Mouse (Mus musculus): ENCODE results near the gene Ltbp1. TPM values are rescaled to one million over a fixed set of nuclear protein-coding genes. Genes with fewer than 3 reads are reported as not detected.

The Ltbp1 gene
- total and polyA plus RNA-seq, 3 experiments, result 17.2 to 40.4 (median 39.9) TPM

DNA sequence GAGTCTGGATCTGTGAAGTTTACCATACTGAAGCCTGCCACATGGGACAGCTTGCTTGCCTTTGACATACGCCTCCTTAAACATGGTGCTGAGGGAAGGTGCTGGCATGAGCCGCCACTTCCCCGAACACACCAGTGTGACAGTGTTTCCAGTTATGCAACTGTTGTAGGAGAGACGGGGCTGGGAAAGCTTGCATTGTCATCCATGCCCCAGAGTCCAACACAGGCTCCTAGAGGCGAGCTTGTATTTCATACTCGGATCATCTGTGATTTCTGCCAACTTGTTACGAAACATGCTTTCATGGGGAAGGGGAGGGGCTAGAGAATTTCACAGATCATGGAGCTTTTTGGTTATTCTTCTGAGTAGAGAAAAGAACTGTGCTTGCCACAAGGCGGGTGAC is 343.7 kb downstream of the Ltbp1 start:
- intact Hi-C loops (cut with DNase I), result no loop called here
- WGBS, result 78% methylated on average over 8 of the region's 8 CpGs

DNA sequence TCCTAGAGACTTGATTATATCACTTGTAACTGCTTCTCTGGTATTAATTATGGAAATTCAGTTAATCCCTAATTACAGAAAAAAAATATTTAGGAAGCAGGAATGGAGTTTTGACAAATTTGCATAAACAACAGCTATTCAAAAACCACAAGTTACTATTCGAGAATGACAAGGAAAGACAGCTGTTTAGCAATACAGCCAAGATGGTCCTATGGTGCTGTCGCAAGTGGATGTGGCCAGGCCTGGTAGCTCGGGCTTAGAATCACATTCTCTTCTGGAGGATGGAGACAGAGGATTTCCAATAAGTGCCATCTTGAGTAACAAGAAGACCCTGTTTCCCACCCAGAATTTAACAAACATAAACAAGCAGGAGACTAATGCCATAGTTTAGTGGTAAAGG is 344.2 kb downstream of the Ltbp1 start:
- intact Hi-C loops (cut with DNase I), result no loop called here
- no peak for DNase-seq
- WGBS, result 94% methylated on average over 3 of the region's 3 CpGs

More for the DNA sequence above, 343.7 kb downstream of the Ltbp1 start:
- Histone ChIP-seq H3K36me3 (ENCODE audit: control insufficient read depth, insufficient read depth, low read length) (no peaks in the 10 kb centered on the region), H3K4me1 (ENCODE audit: control insufficient read depth, insufficient read depth, low read length) (peaks cover 2% of the 10 kb centered on the region), H3K4me3 (no peak overlapping the region), H3K27me3 (ENCODE audit: control insufficient read depth, insufficient read depth, low read length) (no peaks in the 10 kb centered on the region), H3K9ac (ENCODE audit: low read depth, low read length) (no peak overlapping the region), H3K79me2 (replicated peaks; ENCODE audit: control insufficient read depth, insufficient read depth, low read length) (no peaks in the 10 kb centered on the region), H3K27ac (no peak overlapping the region; the same call in 1 of the 2 replicates)
- no peak for TF ChIP-seq POLR2A (IDR thresholded peaks at IDR 0.05; ENCODE audit: insufficient read depth, low read depth, low read length)
- TF ChIP-seq EP300 (IDR thresholded peaks at IDR 0.05; ENCODE audit: insufficient read depth, low read depth, low read length), result 0 out of 2 replicates have a peak, but pooled peaks have one; percentile 11
- no peak for TF ChIP-seq CTCF (IDR thresholded peaks at IDR 0.05)
- DNase-seq, result peak; percentile 28 to 40

DNA sequence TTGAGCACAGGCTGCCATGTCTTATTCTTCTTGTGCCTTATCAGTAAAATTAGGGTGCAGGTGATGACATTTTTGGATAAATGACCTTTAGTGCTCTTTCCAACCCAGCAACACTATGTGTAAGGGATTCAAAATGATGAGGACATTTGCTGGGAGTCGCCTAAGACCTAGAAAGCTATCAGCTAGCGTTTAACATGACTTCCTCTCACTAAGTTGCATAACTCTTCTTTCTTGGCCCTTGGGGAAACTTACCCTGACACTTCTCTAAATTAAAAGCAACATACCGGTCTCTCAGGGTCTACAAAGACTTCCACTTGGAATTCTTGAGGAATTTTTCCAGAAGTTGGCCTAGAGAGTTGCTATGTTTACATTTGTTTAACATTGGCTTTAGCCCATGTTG is 348.0 kb downstream of the Ltbp1 start:
- no peaks in the 10 kb centered on the region for H3K36me3 ChIP-seq (ENCODE audit: control insufficient read depth, insufficient read depth, low read length)
- WGBS, result 67% methylated on average over 3 of the region's 3 CpGs
- H3K79me2 ChIP-seq (replicated peaks; ENCODE audit: control insufficient read depth, insufficient read depth, low read length), result no peaks in the 10 kb centered on the region
- no peak for TF ChIP-seq CTCF (IDR thresholded peaks at IDR 0.05)
- TF ChIP-seq POLR2A (IDR thresholded peaks at IDR 0.05; ENCODE audit: insufficient read depth, low read depth, low read length), result no peak
- no peak for TF ChIP-seq EP300 (IDR thresholded peaks at IDR 0.05; ENCODE audit: insufficient read depth, low read depth, low read length)
- intact Hi-C loops (cut with DNase I), result no loop called here
- peaks cover 2% of the 10 kb centered on the region for H3K4me1 ChIP-seq (ENCODE audit: control insufficient read depth, insufficient read depth, low read length)
- no peak overlapping the region for H3K9ac ChIP-seq (ENCODE audit: low read depth, low read length)
- no peak overlapping the region for H3K4me3 ChIP-seq
- no peak for DNase-seq
- H3K27ac ChIP-seq, result no peak overlapping the region
- no peaks in the 10 kb centered on the region for H3K27me3 ChIP-seq (ENCODE audit: control insufficient read depth, insufficient read depth, low read length)

More for the DNA sequence above, 344.2 kb downstream of the Ltbp1 start:
- no peaks in the 10 kb centered on the region for H3K36me3 ChIP-seq (ENCODE audit: control insufficient read depth, insufficient read depth, low read length)
- TF ChIP-seq CTCF (IDR thresholded peaks at IDR 0.05), result no peak
- H3K4me1 ChIP-seq (ENCODE audit: control insufficient read depth, insufficient read depth, low read length), result peaks cover 2% of the 10 kb centered on the region
- no peak overlapping the region for H3K4me3 ChIP-seq
- H3K27ac ChIP-seq, result no peak overlapping the region
- no peaks in the 10 kb centered on the region for H3K79me2 ChIP-seq (replicated peaks; ENCODE audit: control insufficient read depth, insufficient read depth, low read length)
- H3K9ac ChIP-seq (ENCODE audit: low read depth, low read length), result no peak overlapping the region
- H3K27me3 ChIP-seq (ENCODE audit: control insufficient read depth, insufficient read depth, low read length), result no peaks in the 10 kb centered on the region

DNA sequence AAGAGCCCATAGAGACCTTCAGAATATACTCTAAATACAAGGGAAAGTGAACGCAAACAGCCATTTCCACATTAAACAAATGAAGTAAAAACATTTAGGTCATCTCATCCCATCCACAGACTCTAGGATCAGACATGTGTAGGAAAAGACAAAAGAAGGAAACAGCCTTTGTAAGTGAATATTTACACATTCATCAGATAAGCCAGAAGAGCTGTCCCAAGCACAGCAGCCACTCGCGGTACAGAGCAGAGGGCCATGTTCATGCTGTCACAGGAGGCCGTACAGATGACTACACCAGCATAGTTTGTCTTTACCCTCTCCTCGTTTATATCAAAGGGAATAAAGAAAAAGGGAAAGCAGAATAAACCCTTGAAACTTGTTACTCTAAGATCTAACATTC is 350.1 kb downstream of the Ltbp1 start:
- Histone ChIP-seq H3K4me3 (no peak overlapping the region), H3K27ac (no peak overlapping the region), H3K79me2 (replicated peaks; ENCODE audit: control insufficient read depth, insufficient read depth, low read length) (no peaks in the 10 kb centered on the region), H3K36me3 (ENCODE audit: control insufficient read depth, insufficient read depth, low read length) (no peaks in the 10 kb centered on the region), H3K27me3 (ENCODE audit: control insufficient read depth, insufficient read depth, low read length) (no peaks in the 10 kb centered on the region), H3K9ac (ENCODE audit: low read depth, low read length) (no peak overlapping the region), H3K4me1 (ENCODE audit: control insufficient read depth, insufficient read depth, low read length) (no peaks in the 10 kb centered on the region)
- no peak for TF ChIP-seq EP300 (IDR thresholded peaks at IDR 0.05; ENCODE audit: insufficient read depth, low read depth, low read length)
- TF ChIP-seq POLR2A (IDR thresholded peaks at IDR 0.05; ENCODE audit: insufficient read depth, low read depth, low read length), result no peak
- no peak for TF ChIP-seq CTCF (IDR thresholded peaks at IDR 0.05)
- no peak for DNase-seq
- intact Hi-C loops (cut with DNase I), result no loop called here
- WGBS, result 57% methylated on average over 5 of the region's 5 CpGs

DNA sequence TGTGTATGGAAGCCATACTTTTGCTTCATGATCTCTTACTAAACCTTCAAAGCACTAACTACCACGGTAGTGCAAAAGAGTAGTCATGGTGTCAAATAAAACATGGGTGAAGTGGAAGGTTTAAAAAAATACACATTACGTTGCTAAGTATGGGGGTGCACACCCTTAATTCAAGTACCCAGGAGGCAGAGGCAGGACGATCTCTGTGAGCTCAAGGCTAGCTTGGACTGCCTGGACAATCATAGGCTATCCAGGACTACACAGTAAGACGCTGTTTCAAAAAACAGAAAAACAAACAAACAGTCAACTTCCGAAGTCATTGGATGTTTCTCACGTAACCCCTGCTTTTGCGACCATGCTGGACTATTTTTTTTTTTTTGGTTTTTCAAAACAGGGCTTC is 354.7 kb downstream of the Ltbp1 start:
- TF ChIP-seq POLR2A (IDR thresholded peaks at IDR 0.05; ENCODE audit: insufficient read depth, low read depth, low read length) (no peak), EP300 (IDR thresholded peaks at IDR 0.05; ENCODE audit: insufficient read depth, low read depth, low read length) (no peak), CTCF (IDR thresholded peaks at IDR 0.05) (no peak)
- intact Hi-C loops (cut with DNase I), result no loop called here
- Histone ChIP-seq H3K4me3 (no peak overlapping the region), H3K27me3 (ENCODE audit: control insufficient read depth, insufficient read depth, low read length) (no peaks in the 10 kb centered on the region), H3K9ac (ENCODE audit: low read depth, low read length) (no peak overlapping the region), H3K79me2 (replicated peaks; ENCODE audit: control insufficient read depth, insufficient read depth, low read length) (no peaks in the 10 kb centered on the region), H3K36me3 (ENCODE audit: control insufficient read depth, insufficient read depth, low read length) (no peaks in the 10 kb centered on the region), H3K27ac (no peak overlapping the region), H3K4me1 (ENCODE audit: control insufficient read depth, insufficient read depth, low read length) (no peaks in the 10 kb centered on the region)
- DNase-seq, result no peak
- 93% methylated on average over 7 of the region's 7 CpGs for WGBS

DNA sequence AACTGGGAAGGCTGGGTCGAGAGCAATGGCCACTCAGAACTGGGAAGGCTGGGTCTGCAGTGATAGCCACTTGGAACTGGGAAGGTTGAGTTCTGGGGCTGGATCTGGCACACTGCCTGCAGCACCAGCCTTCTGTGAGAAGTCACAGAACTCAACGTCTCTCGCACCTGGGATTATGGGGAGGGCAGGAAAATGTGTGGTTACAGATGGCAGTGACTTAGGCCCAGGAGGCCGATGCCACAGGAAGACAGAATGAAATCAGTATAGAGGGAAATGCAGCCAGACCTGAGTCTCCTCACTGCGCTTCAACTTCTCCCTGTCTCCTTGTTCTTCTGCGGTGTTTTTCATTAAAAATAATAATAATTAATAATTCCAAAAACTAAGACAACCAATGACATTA is 361.0 kb downstream of the Ltbp1 start:
- Histone ChIP-seq H3K36me3 (ENCODE audit: control insufficient read depth, insufficient read depth, low read length) (no peaks in the 10 kb centered on the region), H3K79me2 (replicated peaks; ENCODE audit: control insufficient read depth, insufficient read depth, low read length) (no peaks in the 10 kb centered on the region), H3K4me3 (no peak overlapping the region), H3K27me3 (ENCODE audit: control insufficient read depth, insufficient read depth, low read length) (no peaks in the 10 kb centered on the region), H3K4me1 (ENCODE audit: control insufficient read depth, insufficient read depth, low read length) (no peaks in the 10 kb centered on the region), H3K27ac (no peak overlapping the region), H3K9ac (ENCODE audit: low read depth, low read length) (no peak overlapping the region)
- TF ChIP-seq EP300 (IDR thresholded peaks at IDR 0.05; ENCODE audit: insufficient read depth, low read depth, low read length) (no peak), CTCF (IDR thresholded peaks at IDR 0.05) (no peak), POLR2A (IDR thresholded peaks at IDR 0.05; ENCODE audit: insufficient read depth, low read depth, low read length) (no peak)
- intact Hi-C loops (cut with DNase I), result no loop called here
- DNase-seq, result no peak
- WGBS, result 81% methylated on average over 6 of the region's 6 CpGs
